Mouse (Mus musculus): ENCODE results near the gene Specc1. TPM values are rescaled to one million over a fixed set of nuclear protein-coding genes. Genes with fewer than 3 reads are reported as not detected.

The Specc1 gene
- total and polyA plus RNA-seq, 3 experiments: 7.3 to 18.6 (median 15.5) TPM

DNA sequence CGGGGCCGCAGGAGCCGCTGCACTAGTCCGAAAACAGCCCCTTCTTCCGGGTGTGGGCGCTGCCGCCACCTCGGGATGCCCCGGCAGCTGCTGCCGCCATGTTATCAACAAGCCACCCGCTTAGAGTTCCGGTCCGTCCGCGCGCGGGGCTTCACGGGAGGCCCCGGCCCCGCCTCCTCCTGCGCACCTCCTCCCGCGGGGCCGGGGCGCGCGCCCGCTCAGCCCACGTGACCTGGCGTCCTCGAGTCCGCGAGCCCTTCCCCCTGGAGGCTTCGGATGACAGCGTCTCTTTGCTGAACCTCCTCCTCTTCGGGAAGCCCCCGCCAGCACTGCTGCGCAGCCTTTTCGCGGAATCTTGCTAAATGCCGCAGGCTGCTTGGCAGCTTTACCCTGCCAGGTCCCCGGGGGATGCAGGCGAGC, 26.5 kb upstream of the Specc1 start, which contains the start of gene Akap10:
TSS of gene Akap10 (minus strand) at position 155 of the 420 bp plus-strand sequence.
- TF ChIP-seq TBP (conservative IDR thresholded peaks at IDR 0.05; ENCODE audit: low read depth, low read length) (0 out of 2 replicates have a peak, but pooled peaks have one; percentile 74), MAX (IDR thresholded peaks at IDR 0.05; ENCODE audit: low read length) (peak; percentile 97), MAFK (IDR thresholded peaks at IDR 0.05; ENCODE audit: insufficient replicate concordance, low read length) (no peak), SIN3A (IDR thresholded peaks at IDR 0.05; ENCODE audit: low read length) (peak; percentile 92), EP300 (IDR thresholded peaks at IDR 0.05; ENCODE audit: low read length) (no peak; the same call in 1 of the 2 replicates), KAT2A (IDR thresholded peaks at IDR 0.05; ENCODE audit: insufficient replicate concordance, low read length) (peak; percentile 77; the same call in 1 of the 2 replicates), MEF2A (IDR thresholded peaks at IDR 0.05; ENCODE audit: borderline replicate concordance, low read depth, low read length) (peak; percentile 75), USF1 (IDR thresholded peaks at IDR 0.05; ENCODE audit: low read depth, low read length) (peak; percentile 100), IRF4 (IDR thresholded peaks at IDR 0.05; ENCODE audit: low read depth, low read length) (peak; percentile 73; the same call in 1 of the 2 replicates), E2F4 (IDR thresholded peaks at IDR 0.05; ENCODE audit: insufficient replicate concordance, low read depth, low read length) (no peak), POLR2AphosphoS2 (IDR thresholded peaks at IDR 0.05; ENCODE audit: low read depth, low read length) (peak; percentile 83), PAX5 (IDR thresholded peaks at IDR 0.05; ENCODE audit: low read length) (no peak), UBTF (IDR thresholded peaks at IDR 0.05; ENCODE audit: low read depth, low read length) (0 out of 2 replicates have a peak, but pooled peaks have one; percentile 26), GABPA (IDR thresholded peaks at IDR 0.05; ENCODE audit: insufficient replicate concordance, low read depth, low read length) (no peak; the same call in 1 of the 2 replicates), ELF1 (IDR thresholded peaks at IDR 0.05; ENCODE audit: low read depth, low read length) (peak; percentile 97), NRF1 (IDR thresholded peaks at IDR 0.05; ENCODE audit: low read depth, low read length) (peak; percentile 80), NELFE (IDR thresholded peaks at IDR 0.05; ENCODE audit: low read depth, low read length) (peak; percentile 87), MXI1 (IDR thresholded peaks at IDR 0.05; ENCODE audit: low read depth, low read length) (peak; percentile 65), BHLHE40 (IDR thresholded peaks at IDR 0.05; ENCODE audit: low read depth, low read length) (peak; percentile 91), ZMIZ1 (IDR thresholded peaks at IDR 0.05; ENCODE audit: low read depth, low read length) (peak; percentile 89; the same call in 1 of the 2 replicates), HCFC1 (IDR thresholded peaks at IDR 0.05; ENCODE audit: low read depth, low read length) (peak; percentile 82), ETS1 (conservative IDR thresholded peaks at IDR 0.05; ENCODE audit: low read depth, low read length) (peak; percentile 59), TCF12 (IDR thresholded peaks at IDR 0.05; ENCODE audit: low read depth, low read length) (peak; percentile 91), POLR2A (IDR thresholded peaks at IDR 0.05; ENCODE audit: low read depth, low read length) (peak; percentile 83), MAZ (IDR thresholded peaks at IDR 0.05; ENCODE audit: low read depth, low read length) (peak; percentile 98), CHD2 (IDR thresholded peaks at IDR 0.05; ENCODE audit: low read length) (peak; percentile 72; the same call in 1 of the 2 replicates), MYC (IDR thresholded peaks at IDR 0.05; ENCODE audit: low read depth, low read length) (peak; percentile 75; the same call in 1 of the 2 replicates), USF2 (conservative IDR thresholded peaks at IDR 0.05; ENCODE audit: low read depth, low read length) (peak; percentile 93), CHD1 (IDR thresholded peaks at IDR 0.05; ENCODE audit: low read depth, low read length) (no peak), RCOR1 (conservative IDR thresholded peaks at IDR 0.05; ENCODE audit: low read depth, low read length) (0 out of 2 replicates have a peak, but pooled peaks have one; percentile 65)
- peak within 1 kb of the TSS; percentile 62 to 90 (median 85) for H3K4me3 ChIP-seq (replicated peaks in 1 of 3; ENCODE audit: low read depth in 2 of 3, low read length in 2 of 3, poor library complexity in 1 of 3)
- H3K79me2 ChIP-seq (replicated peaks; ENCODE audit: control insufficient read depth, extremely low read depth, insufficient read depth, poor library complexity, severe bottlenecking): peaks cover 43% of the 10 kb centered on the region
- peaks cover 4 to 21% of the 10 kb centered on the region in 2 experiments for H3K36me3 ChIP-seq (replicated peaks in 1 of 2; ENCODE audit: control insufficient read depth in 1 of 2, insufficient read depth in 1 of 2, low read length in 1 of 2)
- dilution Hi-C loops (cut with MboI; ENCODE audit: extremely low pct_ligation_motif_present, extremely low pct_unique_long_range_greater_than_20kb, low sequenced_read_pairs) (no loop called here), in situ Hi-C loops (cut with MboI; ENCODE audit: low pct_ligation_motif_present, low pct_unique_long_range_greater_than_20kb, low sequenced_read_pairs) (no loop called here)
- peaks cover 6 to 52% of the 10 kb centered on the region in 2 experiments for H3K4me1 ChIP-seq (ENCODE audit: control insufficient read depth in 1 of 2, insufficient read depth in 2 of 2)
- peak; percentile 98 for DNase-seq (ENCODE audit: extremely low read depth)
- H3K27ac ChIP-seq (ENCODE audit: insufficient read depth, low read depth): peak within 1 kb of the TSS; percentile 85
- peak within 1 kb of the TSS; percentile 91 for H3K9ac ChIP-seq (ENCODE audit: insufficient read depth, low read depth)
- H3K27me3 ChIP-seq (replicated peaks): no peaks in the 10 kb centered on the region
- H3K4me2 ChIP-seq (ENCODE audit: insufficient read depth, low read depth, poor library complexity, severe bottlenecking): peak within 1 kb of the TSS; percentile 95
- peaks cover 7% of the 10 kb centered on the region for H3K9me3 ChIP-seq (replicated peaks; ENCODE audit: low read length)

Data from CH12.LX (cell line).